Mouse (Mus musculus) cerebral cortex, adult 2 months (tissue): ENCODE measurements around the gene Ssh2.

Experiments used
- WGBS: fragments of 180-500 bp; shearing (Covaris S2); methylation state at CpG from one replicate; pipeline ENCODE4 v1.1.7; 2018; 5-methylcytosine and 5-hydroxymethylcytosine counted together

Ssh2 gene

DNA sequence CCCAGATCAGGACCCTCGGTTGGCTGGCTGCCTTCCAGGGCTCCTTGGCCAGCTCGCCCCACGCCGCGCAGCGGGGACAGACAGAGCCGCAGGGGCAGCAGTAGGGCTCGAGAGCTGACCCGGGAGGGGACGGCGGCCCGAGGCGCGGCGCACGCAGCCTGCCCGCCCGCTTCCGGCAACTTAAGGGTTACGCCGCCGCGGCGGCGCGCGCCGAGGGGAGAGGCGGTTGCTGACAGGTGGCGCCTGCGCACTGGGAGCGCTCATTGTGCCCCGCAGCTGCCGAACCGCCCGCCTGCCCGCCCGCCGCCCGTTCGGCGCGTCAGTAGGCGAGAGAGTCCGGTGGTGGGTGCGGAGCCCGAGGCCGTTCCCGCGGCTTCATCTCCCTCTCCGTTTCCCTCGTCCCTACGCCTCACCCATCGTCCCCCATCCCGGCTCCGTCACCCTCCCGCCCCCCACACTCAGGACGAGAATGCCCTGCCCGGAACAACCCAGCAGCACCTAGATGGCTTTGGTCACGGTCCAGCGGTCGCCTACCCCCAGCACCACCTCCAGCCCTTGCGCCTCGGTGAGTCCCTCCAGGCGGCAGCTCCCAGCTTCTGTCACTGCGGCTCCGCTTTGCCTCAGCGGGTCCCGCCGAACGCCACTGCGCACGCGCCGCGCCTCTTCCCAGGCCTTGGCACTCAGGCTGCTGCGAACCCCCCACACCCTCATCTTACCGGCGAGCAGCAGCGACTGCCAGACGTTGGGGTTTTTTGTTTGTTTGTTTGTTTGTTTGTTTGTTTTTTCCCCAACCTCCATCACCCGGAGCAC lies at the start of gene Ssh2:
TSS of gene Ssh2 (plus strand) at position 337 of the 810 bp plus-strand sequence.
- under 1% methylated on average over 71 of the region's 82 CpGs for WGBS

- 72% methylated on average over 4 of the region's 4 CpGs for WGBS
Measured at GRCm38 (mm10) chr11:77173731-77174130, 42.4 kb upstream of the Ssh2 start.

GRCm38 (mm10) chr11:77174531-77174930 lies 41.6 kb upstream of the Ssh2 start:
- 25% methylated on average over 7 of the region's 7 CpGs for WGBS

GRCm38 (mm10) chr11:77179771-77180170 lies 36.3 kb upstream of the Ssh2 start:
- WGBS, result 68% methylated on average over 3 of the region's 3 CpGs

DNA sequence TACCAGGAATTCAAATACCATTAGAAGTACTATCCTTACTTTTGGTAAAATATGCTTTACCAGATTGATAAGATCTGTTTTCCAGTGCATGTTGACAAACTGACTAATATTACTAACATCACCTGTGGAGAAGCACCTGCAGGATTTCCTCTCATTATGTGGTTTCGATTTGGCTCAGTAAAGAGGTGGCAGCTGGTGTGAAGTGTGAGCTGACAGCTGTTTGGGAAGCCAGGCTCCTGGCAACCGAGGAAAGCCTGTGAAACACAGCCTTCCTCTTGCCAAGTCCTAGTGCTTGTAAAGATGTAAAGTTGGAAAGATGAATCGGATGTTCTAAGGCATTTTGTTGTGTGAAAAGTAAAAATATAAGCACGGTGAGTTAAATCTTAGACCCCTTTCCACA lies 35.2 kb upstream of the Ssh2 start:
- 19% methylated on average over 4 of the region's 4 CpGs for WGBS

DNA sequence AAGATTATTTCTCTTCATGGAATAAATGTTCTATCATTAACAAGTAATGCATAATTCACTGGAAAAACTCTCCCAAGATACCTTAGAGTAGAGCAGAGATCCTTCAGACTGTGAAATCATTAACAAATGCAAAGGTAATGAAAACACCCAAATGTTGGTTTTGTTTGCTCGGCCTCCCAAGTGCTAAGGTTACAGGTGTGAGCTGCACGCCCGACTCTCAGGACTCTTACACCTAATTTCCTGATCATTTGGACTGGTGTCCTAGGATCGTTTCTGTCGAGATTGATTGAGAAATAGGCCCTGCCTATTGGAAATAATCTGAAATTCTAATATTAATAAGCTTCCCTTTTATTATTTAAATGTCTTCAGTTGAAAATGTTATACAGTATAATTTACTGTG lies 34.6 kb upstream of the Ssh2 start:
- WGBS, result 80% methylated on average over 5 of the region's 5 CpGs

GRCm38 (mm10) chr11:77182041-77182440 lies 34.0 kb upstream of the Ssh2 start:
- WGBS, result 95% methylated on average over 2 of the region's 2 CpGs

DNA sequence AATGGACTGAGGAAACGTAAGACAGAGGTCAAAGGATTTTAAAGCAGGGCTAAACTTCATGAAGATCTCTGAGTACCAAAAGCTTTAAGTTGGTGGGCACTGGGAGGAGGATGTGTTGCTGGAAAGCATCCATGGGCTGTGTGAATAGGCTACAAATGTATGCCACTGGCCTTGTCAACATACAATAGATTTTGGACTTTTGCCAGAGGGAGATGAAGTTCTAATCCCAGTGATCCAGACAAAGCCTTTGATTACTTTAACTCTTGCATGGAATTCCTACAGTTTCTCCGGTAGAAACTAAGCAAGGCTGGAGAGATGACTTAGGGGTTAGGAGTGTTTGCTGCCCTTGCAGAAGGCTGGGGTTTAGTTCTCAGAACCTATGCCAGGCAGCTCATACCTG lies 33.5 kb upstream of the Ssh2 start:
- WGBS, result 62% methylated on average over 2 of the region's 2 CpGs

DNA sequence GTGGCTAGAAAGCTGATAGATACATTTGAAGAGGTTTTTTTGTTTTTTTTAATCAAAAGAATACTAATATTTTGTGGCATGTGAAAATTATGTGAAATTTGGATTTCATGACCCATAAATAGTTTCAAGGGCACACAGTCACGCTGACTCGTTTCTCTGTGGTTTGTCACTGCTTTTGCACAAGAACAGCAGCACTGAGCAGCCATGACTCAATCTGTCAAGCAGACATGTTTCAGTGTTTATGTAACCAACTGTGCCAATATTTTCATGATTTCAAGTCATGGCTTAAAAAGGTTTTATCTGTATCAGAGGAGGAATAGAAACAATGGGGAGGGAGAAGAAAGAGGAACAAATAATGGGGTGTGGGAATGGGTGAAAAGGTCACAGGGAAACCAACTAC lies 31.2 kb upstream of the Ssh2 start:
- WGBS, result 45% methylated on average over 2 of the region's 2 CpGs

DNA sequence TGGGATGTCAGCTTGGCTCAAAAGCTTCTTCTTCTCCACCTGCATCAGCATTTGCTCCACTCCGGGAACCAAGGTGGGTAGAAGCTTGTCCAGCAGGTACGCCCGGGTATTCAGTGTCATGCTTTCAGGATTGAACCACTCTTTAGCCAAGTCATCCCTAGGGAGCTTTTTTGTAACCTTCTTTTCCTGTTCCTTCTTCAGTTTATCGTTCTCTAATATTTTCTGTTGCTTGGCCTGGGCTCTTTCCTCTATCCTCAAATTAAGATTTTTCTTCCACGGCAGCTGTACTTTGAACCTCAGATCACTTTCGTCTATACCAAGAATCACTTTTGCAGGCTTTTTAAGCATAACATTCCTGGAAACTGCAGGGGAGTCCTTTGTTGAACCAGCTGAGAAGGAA lies 27.2 kb upstream of the Ssh2 start, which contains the start of gene Efcab5:
TSS of gene Efcab5 (minus strand) at position 101 of the 400 bp plus-strand sequence.
- WGBS, result 81% methylated on average over 6 of the region's 6 CpGs

GRCm38 (mm10) chr11:77193410-77193809 lies 22.7 kb upstream of the Ssh2 start:
- WGBS, result 80% methylated on average over 5 of the region's 5 CpGs

- WGBS, result 50% methylated on average over 6 of the region's 6 CpGs
Measured at GRCm38 (mm10) chr11:77193941-77194553, 22.0 kb upstream of the Ssh2 start.

GRCm38 (mm10) chr11:77194762-77195161 lies 21.3 kb upstream of the Ssh2 start:
- WGBS, result 85% methylated on average over 1 of the region's 1 CpGs

DNA sequence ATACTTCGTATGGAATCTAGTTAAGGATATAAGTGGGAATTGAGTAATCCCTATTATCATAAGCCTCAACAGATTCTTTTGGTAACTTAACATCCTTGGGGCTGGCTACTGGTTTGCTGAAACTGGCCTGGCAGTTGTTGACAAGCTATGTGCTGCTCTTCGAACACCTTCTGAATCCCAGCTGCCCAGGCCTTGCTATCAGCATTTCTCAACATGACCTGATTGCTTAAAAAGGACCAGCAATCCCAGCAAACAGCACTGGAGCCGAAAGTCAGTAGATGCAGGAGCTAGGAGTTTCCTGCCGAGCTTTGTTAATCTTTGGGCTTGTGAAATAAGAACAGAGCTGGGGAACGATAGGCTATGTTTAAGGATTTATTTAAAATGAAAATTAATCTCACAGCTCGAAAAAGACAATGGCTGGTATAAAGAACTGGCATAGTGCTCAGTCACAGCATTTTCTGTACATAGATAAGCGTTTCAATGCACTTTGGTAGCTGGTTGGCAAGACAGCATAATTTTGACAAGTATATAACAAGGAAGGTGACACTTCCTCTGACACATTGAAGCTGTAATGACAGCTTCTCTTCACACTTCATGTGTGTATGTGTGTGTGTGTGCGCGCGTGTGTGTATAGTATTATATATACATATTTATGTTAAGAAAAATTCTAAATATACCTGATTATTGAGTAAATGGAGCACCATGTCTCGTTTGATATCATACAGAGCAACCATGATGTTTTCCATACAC lies 20.6 kb upstream of the Ssh2 start:
- WGBS, result 88% methylated on average over 11 of the region's 11 CpGs

GRCm38 (mm10) chr11:77196181-77197143 lies 19.6 kb upstream of the Ssh2 start:
- WGBS, result 54% methylated on average over 4 of the region's 4 CpGs

GRCm38 (mm10) chr11:77199636-77200035 lies 16.5 kb upstream of the Ssh2 start:
- WGBS, result 81% methylated on average over 4 of the region's 4 CpGs

DNA sequence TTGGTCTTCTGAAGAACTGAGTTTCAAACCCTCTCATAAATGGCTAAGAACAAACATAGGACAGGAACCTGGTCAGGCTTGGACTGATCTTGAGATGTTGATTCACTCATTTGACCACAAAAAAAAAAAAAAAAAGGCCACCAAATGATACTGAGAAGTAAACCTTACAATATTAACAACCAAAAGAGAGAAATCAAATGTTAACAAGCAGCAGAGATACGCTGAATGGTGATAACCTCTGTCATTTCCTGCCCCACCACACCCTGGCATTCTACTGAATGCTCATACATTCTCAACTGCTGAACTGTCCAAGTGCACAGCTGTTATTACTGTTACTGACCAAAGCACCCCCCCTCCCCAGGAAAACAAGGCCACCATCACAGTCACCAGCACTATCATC lies 15.4 kb upstream of the Ssh2 start:
- WGBS, result 100% methylated on average over 1 of the region's 1 CpGs

- WGBS, result 86% methylated on average over 1 of the region's 1 CpGs
Measured at GRCm38 (mm10) chr11:77214142-77214692, 1.9 kb upstream of the Ssh2 start.

DNA sequence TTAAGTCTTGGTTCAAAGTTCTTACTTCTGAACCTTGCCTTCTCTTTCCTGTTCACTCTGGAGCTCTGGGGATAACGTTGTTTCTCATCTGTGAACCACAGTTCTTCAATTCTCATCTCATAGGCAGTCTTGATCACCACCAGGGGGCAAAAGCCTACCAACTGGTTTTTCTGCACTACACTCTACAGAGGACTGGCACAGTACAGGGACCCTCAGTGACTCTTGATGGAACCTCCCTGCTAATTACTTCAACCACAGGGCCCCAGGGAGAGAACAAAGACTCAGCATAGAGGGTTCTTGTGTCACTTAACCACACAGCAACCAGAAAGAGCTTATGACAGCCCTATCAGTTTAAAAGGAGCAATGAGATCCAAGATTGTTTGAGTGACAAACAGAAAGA lies 1.3 kb upstream of the Ssh2 start:
- 3% methylated on average over 1 of the region's 1 CpGs for WGBS

- 1% methylated on average over 11 of the region's 11 CpGs for WGBS
Measured at GRCm38 (mm10) chr11:77215483-77215882, 604 bp upstream of the Ssh2 start.

GRCm38 (mm10) chr11:77216761-77217130 lies 659 bp downstream of the Ssh2 start:
- under 1% methylated on average over 11 of the region's 11 CpGs for WGBS
